Mouse (Mus musculus) forebrain, embryonic 16.5 days (tissue): ENCODE results near the gene Camk2d. TPM values are rescaled to one million over a fixed set of nuclear protein-coding genes. Genes with fewer than 3 reads are reported as not detected.

Source experiments
- ATAC-seq: fragments of 200-750 bp; cut with Nextera tagmentation; 2 replicates; pipeline ENCODE4 v1.8.0; 2017; ENCODE audit warnings: mild to moderate bottlenecking, moderate library complexity
- H3K27ac ChIP-seq: fragments of 300-500 bp; sonication (generic); 2 replicates; pipeline ENCODE4 v1.5.1; 2014; ENCODE audit warnings: low read length, control low read depth
- H3K27me3 ChIP-seq: fragments of 300-500 bp; sonication (generic); replicated peaks from 2 replicates; pipeline ENCODE4 v1.6.1; 2014; ENCODE audit warnings: low read length; ENCODE audit not compliant: control insufficient read depth, insufficient read depth
- H3K36me3 ChIP-seq: fragments of 300-500 bp; sonication (generic); 2 replicates; pipeline ENCODE4 v1.6.1; 2014; ENCODE audit not compliant: control insufficient read depth, insufficient read depth
- H3K4me1 ChIP-seq: fragments of 300-500 bp; sonication (generic); replicated peaks from 2 replicates; pipeline ENCODE4 v1.6.1; 2014; ENCODE audit warnings: low read length; ENCODE audit not compliant: control insufficient read depth, insufficient read depth
- H3K4me2 ChIP-seq: fragments of 300-500 bp; sonication (generic); 2 replicates; pipeline ENCODE4 v1.6.1; 2014; ENCODE audit warnings: mild to moderate bottlenecking, low read length, control low read depth
- H3K4me3 ChIP-seq: fragments of 300-500 bp; sonication (generic); replicated peaks from 2 replicates; pipeline ENCODE4 v1.5.1; 2014; ENCODE audit warnings: mild to moderate bottlenecking, low read length, control low read depth
- H3K9ac ChIP-seq: fragments of 300-500 bp; sonication (generic); replicated peaks from 2 replicates; pipeline ENCODE4 v1.6.1; 2014; ENCODE audit warnings: low read depth, low read length, control low read depth
- H3K9me3 ChIP-seq: fragments of 300-500 bp; sonication (generic); 2 replicates; pipeline ENCODE4 v1.6.1; 2016; ENCODE audit warnings: low read length; ENCODE audit not compliant: control insufficient read depth
- WGBS: fragments of 180-500 bp; shearing (Covaris S2); extraction: QIAGEN DNeasy Blood & Tissue Kit; methylation state at CpG from one replicate; pipeline ENCODE4 v1.1.7; 2014; 5-methylcytosine and 5-hydroxymethylcytosine counted together
- polyA plus RNA-seq: library from polyadenylated mRNA; unstranded; fragments of >200 nt; fragmentation: Nextera tagmentation; extraction: Ambion mirVana; gene quantifications from 2 replicates; pipeline ENCODE4 v1.2.1, GENCODE M21; 2015

Camk2d gene
- polyA plus RNA-seq, result 30.2 and 40.6 TPM in 2 replicates

DNA sequence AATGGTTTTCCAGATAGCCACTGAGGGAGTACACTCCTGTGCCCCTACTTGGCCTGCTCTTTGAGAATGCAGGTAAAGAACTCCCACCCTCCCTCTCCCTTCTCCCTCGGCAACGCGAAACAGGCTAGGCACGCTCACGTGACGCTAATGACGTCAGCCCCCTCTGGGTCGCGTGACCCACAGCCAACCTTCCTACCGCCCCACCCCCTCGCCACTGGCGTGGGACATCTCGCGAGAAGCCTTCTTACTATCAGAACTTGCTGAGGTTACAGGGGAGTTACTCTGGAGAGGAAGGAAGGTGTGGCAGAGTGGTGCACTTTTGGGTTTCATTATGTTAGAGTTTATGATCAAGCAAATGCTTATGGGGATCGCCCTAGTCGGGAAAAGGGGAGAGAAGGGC, at the start of gene Camk2d:
Gene Camk2d (plus strand): TSS at position 217 of the 400 bp plus-strand sequence.
- Histone ChIP-seq H3K4me3 (peak within 1 kb of the TSS; percentile 74), H3K36me3 (no peaks in the 10 kb centered on the region), H3K9ac (peak within 1 kb of the TSS; percentile 78), H3K27ac (peak within 1 kb of the TSS; percentile 91), H3K4me2 (peak within 1 kb of the TSS; percentile 67), H3K27me3 (no peaks in the 10 kb centered on the region), H3K9me3 (no peaks in the 10 kb centered on the region), H3K4me1 (peaks cover 6% of the 10 kb centered on the region)
- WGBS, result under 1% methylated on average over 16 of the region's 16 CpGs
- ATAC-seq, result peak; percentile 88

DNA sequence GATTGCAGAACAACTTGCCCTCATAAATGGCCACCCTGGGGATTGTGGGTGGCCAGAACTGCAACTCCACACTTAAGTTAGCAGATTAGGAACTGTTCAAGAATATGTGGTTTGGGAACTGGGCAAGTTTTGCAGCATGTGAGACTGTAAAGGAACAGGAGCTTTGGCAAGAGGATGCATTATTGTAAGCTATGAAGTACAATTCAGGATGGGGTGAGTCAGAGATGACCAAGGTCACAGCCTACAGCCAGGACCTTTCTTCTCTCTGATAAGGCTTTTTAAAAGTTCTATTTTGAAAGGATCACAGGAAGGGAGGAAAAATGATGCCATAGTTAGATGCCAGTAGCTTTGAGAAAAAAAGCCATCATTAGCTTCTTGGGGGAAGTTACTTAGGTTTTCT, 48.2 kb upstream of the Camk2d start:
- ATAC-seq, result no peak
- no peaks in the 10 kb centered on the region for H3K27me3 ChIP-seq

DNA sequence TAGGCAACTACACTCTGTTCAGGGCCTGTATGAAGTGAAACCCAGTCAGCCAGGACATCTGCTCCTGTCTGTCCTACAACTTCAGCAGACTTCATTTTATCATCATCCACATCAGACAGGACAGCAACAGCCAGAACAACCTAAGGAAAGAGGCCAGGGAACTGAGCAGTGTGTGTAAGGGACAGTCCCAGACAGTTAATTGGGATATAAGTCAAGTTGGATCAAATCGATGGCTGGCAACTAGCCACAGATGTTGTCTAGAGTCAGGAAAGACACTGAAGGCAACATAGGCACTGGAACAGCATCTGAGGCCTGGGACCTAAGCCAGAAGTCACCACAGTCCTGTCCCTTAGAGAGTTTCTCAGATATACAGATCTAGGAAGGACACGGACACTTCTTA, 32.5 kb upstream of the Camk2d start:
- no peak overlapping the region for H3K4me2 ChIP-seq
- no peaks in the 10 kb centered on the region for H3K9me3 ChIP-seq
- H3K4me3 ChIP-seq, result no peak overlapping the region
- no peak overlapping the region for H3K27ac ChIP-seq
- H3K36me3 ChIP-seq, result no peaks in the 10 kb centered on the region
- H3K27me3 ChIP-seq, result no peaks in the 10 kb centered on the region
- ATAC-seq, result no peak
- no peaks in the 10 kb centered on the region for H3K4me1 ChIP-seq
- no peak overlapping the region for H3K9ac ChIP-seq
- 75% methylated on average over 2 of the region's 2 CpGs for WGBS

More for the DNA sequence above, 48.2 kb upstream of the Camk2d start:
- Histone ChIP-seq H3K36me3 (no peaks in the 10 kb centered on the region), H3K4me3 (no peak overlapping the region), H3K9me3 (no peaks in the 10 kb centered on the region), H3K4me1 (no peaks in the 10 kb centered on the region), H3K27ac (no peak overlapping the region), H3K9ac (no peak overlapping the region), H3K4me2 (no peak overlapping the region)

DNA sequence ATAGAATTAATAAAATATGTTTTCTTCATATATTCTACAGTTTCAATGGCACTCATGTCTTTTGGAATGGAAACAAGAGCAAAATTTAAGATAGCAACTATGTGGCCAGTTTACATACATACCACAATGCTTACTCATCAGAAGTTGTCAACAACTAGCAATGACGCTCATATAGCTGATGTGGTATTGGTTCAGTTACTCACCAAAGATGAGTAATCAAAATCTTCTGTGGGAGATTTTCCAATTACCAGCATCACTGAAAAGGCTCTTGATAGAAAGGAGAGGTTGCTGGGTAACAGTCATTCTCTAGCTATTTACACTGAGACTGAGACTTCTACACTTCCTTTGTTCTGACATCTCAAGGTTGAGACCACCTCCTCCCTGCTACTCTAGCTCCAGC, 25.5 kb upstream of the Camk2d start:
- Histone ChIP-seq H3K4me1 (no peaks in the 10 kb centered on the region), H3K9ac (no peak overlapping the region), H3K36me3 (no peaks in the 10 kb centered on the region), H3K9me3 (no peaks in the 10 kb centered on the region), H3K27me3 (no peaks in the 10 kb centered on the region), H3K27ac (no peak overlapping the region), H3K4me3 (no peak overlapping the region), H3K4me2 (no peak overlapping the region)
- no peak for ATAC-seq
- WGBS, result 82% methylated on average over 1 of the region's 1 CpGs

DNA sequence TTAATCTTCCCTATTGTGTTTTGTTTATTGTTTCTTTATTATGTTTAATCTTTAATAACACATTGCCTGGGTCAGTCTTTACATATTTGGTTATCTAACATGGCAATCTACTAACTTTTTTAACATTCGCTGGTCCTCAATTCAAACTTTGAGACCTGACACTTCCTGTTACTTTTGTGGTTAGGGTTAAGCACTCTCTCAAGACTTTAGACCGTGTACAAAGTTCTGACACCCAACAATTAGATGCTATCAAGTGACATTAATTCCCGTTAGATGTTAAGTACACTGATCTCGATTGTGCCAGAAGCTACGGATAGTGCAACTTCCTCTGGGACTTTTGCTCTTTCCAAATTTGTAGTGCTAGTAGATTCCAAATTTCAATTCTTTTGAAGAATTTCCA, 23.2 kb upstream of the Camk2d start:
- ATAC-seq, result no peak
- Histone ChIP-seq H3K4me1 (no peaks in the 10 kb centered on the region), H3K36me3 (no peaks in the 10 kb centered on the region), H3K27ac (no peak overlapping the region), H3K9ac (no peak overlapping the region), H3K27me3 (no peaks in the 10 kb centered on the region), H3K4me3 (no peak overlapping the region), H3K4me2 (no peak overlapping the region), H3K9me3 (no peaks in the 10 kb centered on the region)
- WGBS, result 86% methylated on average over 5 of the region's 5 CpGs

DNA sequence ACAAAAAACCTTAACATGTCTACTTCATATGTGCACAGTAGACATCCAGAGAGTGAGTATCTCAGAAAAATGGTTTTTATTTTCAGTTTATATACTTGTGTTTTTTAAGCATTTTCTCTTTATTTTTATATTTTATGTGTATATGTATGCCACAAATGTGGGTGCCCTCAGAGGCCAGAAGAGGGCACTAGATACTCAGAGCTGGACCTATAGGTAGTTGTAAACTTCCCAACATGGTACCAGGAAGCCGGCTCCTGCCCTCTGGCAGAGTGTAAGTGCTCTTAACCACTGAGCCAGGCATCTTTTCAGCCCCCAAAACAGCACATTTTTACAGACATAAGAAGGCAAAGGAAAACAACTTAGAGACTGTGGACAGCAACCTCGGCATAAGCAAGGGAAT, 20.2 kb upstream of the Camk2d start:
- Histone ChIP-seq H3K9me3 (no peaks in the 10 kb centered on the region), H3K4me2 (no peak overlapping the region), H3K27me3 (no peaks in the 10 kb centered on the region), H3K9ac (no peak overlapping the region), H3K27ac (no peak overlapping the region), H3K36me3 (no peaks in the 10 kb centered on the region), H3K4me1 (no peaks in the 10 kb centered on the region), H3K4me3 (no peak overlapping the region)
- no peak for ATAC-seq
- 58% methylated on average over 2 of the region's 2 CpGs for WGBS

DNA sequence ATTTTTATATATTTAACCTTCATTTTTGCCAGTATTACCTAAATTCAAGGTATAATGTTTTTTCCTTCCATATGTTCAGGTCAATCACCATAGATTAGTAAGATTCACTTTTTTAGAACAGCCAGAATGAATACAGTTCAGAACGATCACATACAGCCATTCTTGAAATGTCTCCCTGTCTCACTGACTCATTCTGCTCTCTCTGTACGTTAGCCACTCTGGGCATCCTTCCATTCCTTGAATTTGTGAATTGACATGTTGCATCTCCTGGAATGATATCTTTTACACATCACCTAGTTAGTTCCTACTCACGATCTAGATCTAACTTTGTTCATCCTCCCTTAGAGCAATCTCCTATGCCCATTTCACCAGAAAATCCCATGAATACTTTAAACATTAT, 10.0 kb upstream of the Camk2d start:
- Histone ChIP-seq H3K4me1 (no peaks in the 10 kb centered on the region), H3K4me2 (no peak overlapping the region), H3K27me3 (no peaks in the 10 kb centered on the region), H3K9me3 (no peaks in the 10 kb centered on the region), H3K9ac (no peak overlapping the region), H3K4me3 (no peak overlapping the region), H3K36me3 (no peaks in the 10 kb centered on the region), H3K27ac (no peak overlapping the region)
- ATAC-seq, result no peak
- WGBS, result 82% methylated on average over 3 of the region's 3 CpGs

DNA sequence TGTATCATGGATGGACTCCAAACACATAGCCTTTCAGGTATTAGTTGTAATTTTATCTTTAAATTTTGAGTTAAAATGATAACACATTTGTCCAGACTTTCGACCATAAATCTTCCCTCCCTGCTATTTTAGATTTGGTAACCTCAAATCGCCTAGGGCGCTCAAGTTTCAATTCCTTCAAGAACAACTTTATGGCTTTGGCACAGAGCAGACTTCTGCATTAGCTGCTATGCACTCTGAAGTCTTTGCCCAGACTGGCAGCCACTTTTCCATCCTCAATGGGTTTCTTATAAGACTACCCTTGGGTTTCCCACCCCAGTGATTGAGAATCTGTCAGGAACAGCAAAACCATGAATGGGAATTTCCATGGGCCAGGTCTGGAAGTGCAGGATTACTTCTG, 8.6 kb upstream of the Camk2d start:
- Histone ChIP-seq H3K4me2 (no peak overlapping the region), H3K27ac (no peak overlapping the region), H3K27me3 (no peaks in the 10 kb centered on the region), H3K36me3 (no peaks in the 10 kb centered on the region), H3K4me3 (no peak overlapping the region), H3K4me1 (no peaks in the 10 kb centered on the region), H3K9me3 (no peaks in the 10 kb centered on the region), H3K9ac (no peak overlapping the region)
- ATAC-seq, result no peak
- 85% methylated on average over 3 of the region's 3 CpGs for WGBS

DNA sequence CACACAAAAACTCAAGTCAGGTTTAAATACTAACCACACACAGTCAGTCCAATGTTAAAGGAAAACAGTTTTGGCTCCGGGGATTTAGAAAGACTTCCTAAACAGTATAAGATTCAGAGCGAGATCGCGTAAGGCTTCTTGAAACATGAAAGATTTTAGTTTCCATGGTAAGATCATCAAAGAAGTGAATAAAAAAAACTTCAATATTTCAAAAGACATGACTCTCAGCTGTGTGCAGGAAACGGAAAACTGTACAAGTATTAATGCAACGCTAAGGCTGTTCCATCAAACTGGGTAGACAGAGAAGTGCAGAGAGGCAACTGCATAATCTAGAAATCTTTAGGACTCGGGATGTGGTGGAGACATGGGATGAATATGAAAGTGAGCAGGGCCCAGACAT, 6.5 kb upstream of the Camk2d start:
- H3K4me1 ChIP-seq, result no peaks in the 10 kb centered on the region
- no peak for ATAC-seq
- H3K4me2 ChIP-seq, result no peak overlapping the region
- H3K4me3 ChIP-seq, result no peak overlapping the region
- no peak overlapping the region for H3K9ac ChIP-seq
- 92% methylated on average over 7 of the region's 7 CpGs for WGBS
- no peak overlapping the region for H3K27ac ChIP-seq
- H3K27me3 ChIP-seq, result no peaks in the 10 kb centered on the region
- H3K36me3 ChIP-seq, result no peaks in the 10 kb centered on the region
- H3K9me3 ChIP-seq, result no peaks in the 10 kb centered on the region

DNA sequence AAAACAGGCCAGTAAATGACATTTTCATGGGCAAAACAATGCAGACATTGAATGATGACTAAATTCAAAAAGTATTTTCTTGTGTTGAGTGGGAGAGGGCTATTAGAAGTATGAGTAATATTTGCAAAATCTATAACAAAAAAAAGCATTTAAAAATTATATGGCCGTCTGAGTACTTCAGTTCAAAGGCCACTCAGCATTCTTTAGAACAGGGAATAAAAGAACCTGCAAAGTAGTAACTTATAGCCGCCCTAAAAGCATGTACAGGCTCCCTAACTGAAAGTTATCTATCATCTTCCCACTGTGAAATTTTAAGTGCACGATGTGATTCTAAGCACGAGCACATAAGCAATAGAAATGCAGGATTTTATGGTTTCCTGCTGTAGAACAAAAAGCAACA, 646 bp upstream of the Camk2d start:
- H3K4me2 ChIP-seq, result peak overlapping the region; percentile 67
- 77% methylated on average over 4 of the region's 4 CpGs for WGBS
- H3K27ac ChIP-seq, result no peak overlapping the region
- no peak overlapping the region; the same call in 1 of the 2 replicates for H3K4me3 ChIP-seq
- ATAC-seq, result no peak
- no peak overlapping the region; the same call in 1 of the 2 replicates for H3K9ac ChIP-seq
- no peaks in the 10 kb centered on the region for H3K27me3 ChIP-seq
- no peaks in the 10 kb centered on the region for H3K36me3 ChIP-seq
- no peaks in the 10 kb centered on the region for H3K9me3 ChIP-seq
- peaks cover 5% of the 10 kb centered on the region for H3K4me1 ChIP-seq
